Mouse (Mus musculus) liver, embryonic 12.5 days (tissue): ENCODE results near the gene Cdc5l. TPM values are rescaled to one million over a fixed set of nuclear protein-coding genes. Genes with fewer than 3 reads are reported as not detected.

ENCODE experiments used
- ATAC-seq: fragments of 200-750 bp; cut with Nextera tagmentation; 2 replicates; pipeline ENCODE4 v1.8.0; 2017; ENCODE audit warnings: moderate number of reproducible peaks, mild to moderate bottlenecking, moderate library complexity
- H3K27ac ChIP-seq: fragments of 300-500 bp; sonication (generic); 2 replicates; pipeline ENCODE4 v1.5.1; 2016; ENCODE audit warnings: mild to moderate bottlenecking
- H3K27me3 ChIP-seq: fragments of 300-500 bp; sonication (generic); replicated peaks from 2 replicates; pipeline ENCODE4 v1.6.1; 2016; ENCODE audit warnings: mild to moderate bottlenecking, moderate library complexity
- H3K36me3 ChIP-seq: fragments of 300-500 bp; sonication (generic); 2 replicates; pipeline ENCODE4 v1.6.1; 2016; ENCODE audit warnings: mild to moderate bottlenecking, moderate library complexity
- H3K4me1 ChIP-seq: fragments of 300-500 bp; sonication (generic); 2 replicates; pipeline ENCODE4 v1.6.1; 2016
- H3K4me2 ChIP-seq: fragments of 300-500 bp; sonication (generic); 2 replicates; pipeline ENCODE4 v1.6.1; 2016; ENCODE audit warnings: mild to moderate bottlenecking, moderate library complexity
- H3K4me3 ChIP-seq: fragments of 300-500 bp; sonication (generic); 2 replicates; pipeline ENCODE4 v1.5.1; 2016; ENCODE audit warnings: mild to moderate bottlenecking, moderate library complexity
- H3K9ac ChIP-seq: fragments of 300-500 bp; sonication (generic); 2 replicates; pipeline ENCODE4 v1.6.1; 2016; ENCODE audit warnings: mild to moderate bottlenecking, moderate library complexity
- H3K9me3 ChIP-seq: fragments of 300-500 bp; sonication (generic); replicated peaks from 2 replicates; pipeline ENCODE4 v1.6.1; 2016; ENCODE audit warnings: mild to moderate bottlenecking, moderate library complexity
- WGBS: fragments of 180-500 bp; shearing (Covaris S2); methylation state at CpG from one replicate; pipeline ENCODE4 v1.1.7; 2016; ENCODE audit not compliant: insufficient replicate concordance; 5-methylcytosine and 5-hydroxymethylcytosine counted together
- polyA plus RNA-seq: library from polyadenylated mRNA; unstranded; fragments of >200 nt; fragmentation: Nextera tagmentation; extraction: Ambion mirVana; gene quantifications from 2 replicates; pipeline ENCODE4 v1.2.1, GENCODE M21; 2016

The Cdc5l gene
- polyA plus RNA-seq, 1 experiment from 2014 or later = 39.3 TPM

DNA sequence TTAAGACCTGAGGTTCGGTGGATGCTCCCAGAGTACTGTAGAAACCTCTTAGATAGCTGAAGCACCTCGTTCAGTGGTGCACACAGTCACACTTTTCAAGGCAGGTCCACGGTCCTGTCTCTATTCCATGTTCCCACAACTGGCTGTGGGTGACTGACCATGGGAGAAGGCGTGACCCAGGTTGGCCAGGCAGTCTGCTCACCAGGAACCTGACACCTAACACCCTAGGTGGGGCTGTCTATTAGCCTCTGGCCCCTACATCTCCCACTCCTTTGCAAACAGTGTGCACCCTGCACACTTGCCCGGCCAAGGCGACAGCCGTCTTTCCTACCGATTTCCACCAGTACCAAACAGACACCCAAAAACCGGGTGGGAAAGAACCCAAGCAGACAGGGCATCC, 77.1 kb downstream of the Cdc5l start:
- no peaks in the 10 kb centered on the region for H3K27me3 ChIP-seq
- no peak overlapping the region for H3K4me2 ChIP-seq
- 68% methylated on average over 9 of the region's 9 CpGs for WGBS
- H3K4me3 ChIP-seq = no peak overlapping the region
- no peak overlapping the region for H3K27ac ChIP-seq
- no peaks in the 10 kb centered on the region for H3K36me3 ChIP-seq
- no peak for ATAC-seq
- H3K4me1 ChIP-seq = no peaks in the 10 kb centered on the region
- no peaks in the 10 kb centered on the region for H3K9me3 ChIP-seq
- H3K9ac ChIP-seq = no peak overlapping the region

DNA sequence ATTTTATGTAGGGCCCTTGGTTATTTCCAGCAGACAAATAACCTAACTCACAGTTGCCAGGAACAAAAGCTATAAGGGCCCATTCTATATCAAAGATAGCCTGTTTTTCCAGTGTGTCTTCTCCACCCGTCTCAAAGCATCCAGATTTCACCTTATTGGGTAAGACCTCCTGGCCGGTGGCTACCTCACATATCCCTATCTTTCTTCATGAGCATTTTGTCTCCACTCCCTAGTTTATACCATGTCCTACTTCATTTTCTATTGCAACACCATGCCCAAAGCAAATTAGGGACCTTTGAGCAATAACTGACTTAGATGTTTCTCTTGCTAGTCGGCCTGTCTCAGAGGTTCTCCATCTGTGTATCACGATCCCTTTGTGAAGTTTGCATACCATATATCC, 85.6 kb downstream of the Cdc5l start:
- Histone ChIP-seq H3K9ac (no peak overlapping the region), H3K9me3 (no peaks in the 10 kb centered on the region), H3K4me3 (no peak overlapping the region), H3K4me1 (no peaks in the 10 kb centered on the region), H3K36me3 (no peaks in the 10 kb centered on the region), H3K27me3 (no peaks in the 10 kb centered on the region), H3K4me2 (no peak overlapping the region), H3K27ac (no peak overlapping the region)
- WGBS = 76% methylated on average over 4 of the region's 4 CpGs
- no peak for ATAC-seq

Other genes with a start within 250 kb of the Cdc5l start
- 0.24 and 0.26 TPM in 2 replicates for gene Spats1, start 41.7 kb upstream of the Cdc5l start, polyA plus RNA-seq
- 13.6 and 13.9 TPM in 2 replicates for gene Aars2, start 73.1 kb upstream of the Cdc5l start, polyA plus RNA-seq
- gene Tcte1, start 89.7 kb upstream of the Cdc5l start, polyA plus RNA-seq = 0.08 and 0.14 TPM in 2 replicates
- 0.30 and 0.31 TPM in 2 replicates for gene Tmem151b, start 115.9 kb upstream of the Cdc5l start, polyA plus RNA-seq
- gene Nfkbie, start 122.0 kb upstream of the Cdc5l start, polyA plus RNA-seq = 2.0 TPM in 2 replicates
- gene Slc35b2, start 130.1 kb upstream of the Cdc5l start, polyA plus RNA-seq = 69.1 and 72.5 TPM in 2 replicates
- 1,007 and 1,098 TPM in 2 replicates for gene Hsp90ab1, start 139.5 kb upstream of the Cdc5l start, polyA plus RNA-seq
- 260 and 267 TPM in 2 replicates for gene Slc29a1, start 165.9 kb upstream of the Cdc5l start, polyA plus RNA-seq
- 0.33 TPM in 1 of 2 replicates, not detected in the other for gene Mymx, start 168.4 kb upstream of the Cdc5l start, polyA plus RNA-seq
- gene Capn11, start 225.6 kb upstream of the Cdc5l start, polyA plus RNA-seq = 0.38 and 0.39 TPM in 2 replicates